1 mouse cellular context compared by ENCODE assay signal in the genomic region with DNA sequence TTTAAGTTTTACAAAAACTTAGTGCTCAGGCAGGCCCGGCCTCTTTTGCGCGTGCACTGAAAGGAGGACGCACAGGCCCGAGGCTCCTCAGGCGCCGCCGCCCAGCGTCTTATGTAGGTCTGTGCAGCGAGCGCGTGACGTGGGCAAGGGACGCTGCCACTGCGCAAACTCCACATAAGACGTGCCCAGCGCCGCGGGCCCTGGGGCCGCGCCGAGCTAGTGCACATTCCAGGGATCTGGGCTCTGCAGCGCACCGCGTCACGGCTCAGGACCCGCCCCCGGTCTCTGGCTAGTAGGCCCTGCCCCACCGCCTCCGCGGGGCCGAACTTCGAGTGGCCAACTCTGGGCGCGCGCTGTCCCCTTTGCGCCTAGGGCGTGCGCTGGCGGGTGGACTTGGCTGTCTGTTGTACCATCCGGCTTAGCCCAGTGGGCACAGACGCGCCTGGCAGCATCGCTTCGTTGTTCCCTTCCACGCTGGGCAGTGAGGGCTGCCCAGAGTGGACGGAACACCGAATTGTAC.
TF ChIP-seq lines count a peak whose summit lies in the region.

No protein-coding gene starts in this region.

TF ChIP-seq in CH12.LX, 34 proteins besides CTCF, POLR2A, EP300 and RAD21 (continued from another document):
- TF ChIP-seq BHLHE40 (IDR thresholded peaks at IDR 0.05; ENCODE audit: low read depth, low read length) (no peak; the same call in 1 of the 2 replicates), NRF1 (IDR thresholded peaks at IDR 0.05; ENCODE audit: low read depth, low read length) (peak; percentile 90), MAZ (IDR thresholded peaks at IDR 0.05; ENCODE audit: low read depth, low read length) (no peak), USF2 (conservative IDR thresholded peaks at IDR 0.05; ENCODE audit: low read depth, low read length) (no peak), MAX (IDR thresholded peaks at IDR 0.05; ENCODE audit: low read length) (peak; percentile 27; the same call in 1 of the 2 replicates), SMC3 (IDR thresholded peaks at IDR 0.05; ENCODE audit: low read depth, low read length) (no peak), KAT2A (IDR thresholded peaks at IDR 0.05; ENCODE audit: insufficient replicate concordance, low read length) (0 out of 2 replicates have a peak, but pooled peaks have one; percentile 3), ELF1 (IDR thresholded peaks at IDR 0.05; ENCODE audit: low read depth, low read length) (no peak), MYC (IDR thresholded peaks at IDR 0.05; ENCODE audit: low read depth, low read length) (no peak), E2F4 (IDR thresholded peaks at IDR 0.05; ENCODE audit: insufficient replicate concordance, low read depth, low read length) (no peak), USF1 (IDR thresholded peaks at IDR 0.05; ENCODE audit: low read depth, low read length) (no peak), NELFE (IDR thresholded peaks at IDR 0.05; ENCODE audit: low read depth, low read length) (peak; percentile 76), UBTF (IDR thresholded peaks at IDR 0.05; ENCODE audit: low read depth, low read length) (peak; percentile 29; the same call in 1 of the 2 replicates), ZKSCAN1 (IDR thresholded peaks at IDR 0.05; ENCODE audit: borderline replicate concordance, low read depth, low read length) (no peak), CHD2 (IDR thresholded peaks at IDR 0.05; ENCODE audit: low read length) (no peak), CHD1 (IDR thresholded peaks at IDR 0.05; ENCODE audit: low read depth, low read length) (no peak), TCF12 (IDR thresholded peaks at IDR 0.05; ENCODE audit: low read depth, low read length) (peak; percentile 56), SIN3A (IDR thresholded peaks at IDR 0.05; ENCODE audit: low read length) (peak; percentile 8; the same call in 1 of the 2 replicates), IRF4 (IDR thresholded peaks at IDR 0.05; ENCODE audit: low read depth, low read length) (peak; percentile 31; the same call in 1 of the 2 replicates), MAFK (IDR thresholded peaks at IDR 0.05; ENCODE audit: insufficient replicate concordance, low read length) (no peak), MEF2A (IDR thresholded peaks at IDR 0.05; ENCODE audit: borderline replicate concordance, low read depth, low read length) (no peak), MXI1 (IDR thresholded peaks at IDR 0.05; ENCODE audit: low read depth, low read length) (0 out of 2 replicates have a peak, but pooled peaks have one; percentile 10), TBP (conservative IDR thresholded peaks at IDR 0.05; ENCODE audit: low read depth, low read length) (peak; percentile 57; the same call in 1 of the 2 replicates), HCFC1 (IDR thresholded peaks at IDR 0.05; ENCODE audit: low read depth, low read length) (no peak; the same call in 1 of the 2 replicates)
